In the genomic region with DNA sequence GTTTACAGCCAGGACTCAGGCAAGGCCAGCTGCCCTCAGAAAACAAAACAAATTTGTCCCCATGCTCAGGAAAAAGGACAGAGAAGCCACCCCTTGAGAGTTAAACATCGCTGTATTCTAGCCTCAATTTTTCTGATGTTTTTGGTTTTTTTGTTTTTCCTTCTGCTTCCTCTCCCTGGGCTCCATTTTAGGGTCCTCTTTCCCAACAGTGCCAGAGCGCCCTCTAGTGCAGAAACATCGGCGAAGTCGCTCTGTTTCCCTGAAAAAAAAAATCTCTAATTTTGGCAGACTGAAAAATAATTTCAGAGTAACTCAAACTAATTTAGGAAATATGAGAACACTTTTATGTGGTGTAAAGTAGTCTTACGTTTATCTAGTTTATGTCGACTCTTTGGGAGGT, we compare ENCODE assay signal across 8 mouse cellular contexts. TPM values are rescaled to one million over a fixed set of nuclear protein-coding genes. Genes with fewer than 3 reads are reported as not detected.
DNase-seq lines count a peak whose midpoint lies in the region; TF ChIP-seq lines count a peak whose summit lies in the region.

No protein-coding gene starts in this region.

- TF ChIP-seq POLR2A in MEL (IDR thresholded peaks at IDR 0.05; ENCODE audit: control insufficient read depth in 1 of 2, insufficient read depth in 1 of 2, low read depth in 1 of 2, low read length in 2 of 2, poor library complexity in 1 of 2): no peak

- H3K79me2 ChIP-seq in MEL (ENCODE audit: control insufficient read depth, insufficient read depth, low read length, poor library complexity): no peaks in the 10 kb centered on the region

- no peaks in the 10 kb centered on the region for H3K9me3 ChIP-seq in MEL (replicated peaks; ENCODE audit: insufficient read depth, low read length)

- peaks cover 0 to 3% of the 10 kb centered on the region in 2 experiments; a peak in 3 of 4 replicates for H3K27me3 ChIP-seq in MEL (ENCODE audit: control insufficient read depth in 1 of 2, insufficient read depth in 2 of 2, low read length in 2 of 2)

- no peak overlapping the region for H3K27ac ChIP-seq in MEL (ENCODE audit: control insufficient read depth, low read depth, low read length)

- no peaks in the 10 kb centered on the region for H3K4me1 ChIP-seq in MEL (ENCODE audit: control insufficient read depth in 1 of 2, insufficient read depth in 2 of 2, low read length in 2 of 2)

- H3K36me3 ChIP-seq in MEL (ENCODE audit: control insufficient read depth in 1 of 2, insufficient read depth in 2 of 2, low read length in 2 of 2): no peaks in the 10 kb centered on the region

- peak; percentile 41 to 84 for DNase-seq in adrenal gland, adult (ENCODE audit: inconsistent age in 2 of 2, low spot score in 1 of 2)
- DNase-seq in adrenal gland, adult 8-10 months: no peak
- DNase-seq in MEL (ENCODE audit: low read depth, low spot score): peak; percentile 71
- DNase-seq in cerebellum, adult 9-10 months: peak; percentile 50
- DNase-seq in gastrocnemius, postnatal 4 days (ENCODE audit: low spot score in 2 of 2): peak; percentile 45 to 75
- peak; percentile 85 to 87 for DNase-seq in layer of hippocampus, postnatal 10 days (ENCODE audit: low spot score in 2 of 2)
- DNase-seq in lung, postnatal 36 days: peak; percentile 54
- peak; percentile 25 to 79 for DNase-seq in spleen, postnatal 4 days (ENCODE audit: low spot score in 2 of 2)

- H3K9ac ChIP-seq in MEL (ENCODE audit: control insufficient read depth, low read depth, low read length, poor library complexity, severe bottlenecking): no peak overlapping the region

- TF ChIP-seq CTCF in MEL (IDR thresholded peaks at IDR 0.05 in 2 of 3, conservative IDR thresholded peaks at IDR 0.05 in 1 of 3; ENCODE audit: control insufficient read depth in 1 of 3, insufficient read depth in 1 of 3, low read depth in 2 of 3, low read length in 3 of 3, poor library complexity in 1 of 3, severe bottlenecking in 1 of 3): peak; percentile 66 to 92 (median 90)

- TF ChIP-seq RAD21 in MEL (IDR thresholded peaks at IDR 0.05; ENCODE audit: low read depth, low read length): peak; percentile 90

- H3K4me3 ChIP-seq in MEL (ENCODE audit: control insufficient read depth in 1 of 2, insufficient read depth in 1 of 2, low read depth in 2 of 2, low read length in 2 of 2): 0 out of 4 replicates have a peak overlapping the region, but pooled peaks have one; percentile 10 to 24

- no peak for TF ChIP-seq EP300 in MEL (IDR thresholded peaks at IDR 0.05; ENCODE audit: low read depth in 1 of 2, low read length in 2 of 2)

TF ChIP-seq in MEL, 35 proteins besides CTCF, POLR2A, EP300 and RAD21:
- TF ChIP-seq CHD2 (IDR thresholded peaks at IDR 0.05; ENCODE audit: low read length) (no peak), ZNF384 (IDR thresholded peaks at IDR 0.05; ENCODE audit: low read depth, low read length) (peak; percentile 93), BHLHE40 (IDR thresholded peaks at IDR 0.05; ENCODE audit: borderline replicate concordance, low read depth, low read length) (peak; percentile 23; the same call in 1 of the 2 replicates), ZC3H11A (IDR thresholded peaks at IDR 0.05; ENCODE audit: low read depth, low read length) (peak; percentile 83), POLR2AphosphoS2 (IDR thresholded peaks at IDR 0.05; ENCODE audit: low read length) (no peak), JUND (IDR thresholded peaks at IDR 0.05; ENCODE audit: low read depth, low read length) (no peak), MAFK (IDR thresholded peaks at IDR 0.05; ENCODE audit: borderline replicate concordance, low read depth, low read length) (0 out of 2 replicates have a peak, but pooled peaks have one; percentile 5), TAL1 (IDR thresholded peaks at IDR 0.05; ENCODE audit: low read length) (no peak), GATA1 (IDR thresholded peaks at IDR 0.05; ENCODE audit: low read depth, low read length) (no peak), ZKSCAN1 (IDR thresholded peaks at IDR 0.05; ENCODE audit: low read depth, low read length) (peak; percentile 85), SIN3A (IDR thresholded peaks at IDR 0.05; ENCODE audit: low read length) (peak; percentile 35; the same call in 1 of the 2 replicates), SMC3 (IDR thresholded peaks at IDR 0.05; ENCODE audit: low read depth, low read length) (peak; percentile 85)

RNA-seq across cellular contexts. Expression of a gene that starts 44.7 kb away (rescaled TPM):
- total RNA-seq in adrenal gland, adult 8-10 months (2022): under 1 TPM; 0.10 to 0.52 (median 0.23) TPM
- not detected in 2 replicates for total RNA-seq in MEL (2012; rRNA removed)
- polyA plus RNA-seq in MEL (2012; ENCODE audit: insufficient read depth in 1 of 2, insufficient read length in 2 of 2, low read depth in 1 of 2, low replicate concordance in 2 of 2, missing spikeins in 1 of 2): not detected
- total RNA-seq in gastrocnemius, postnatal 4 days (2021): under 1 TPM; 0.10 to 0.23 TPM
- total RNA-seq in layer of hippocampus, postnatal 10 days (2021): under 1 TPM; 0.58 to 0.87 TPM

RNA-seq across cellular contexts. Expression of a gene that starts 44.8 kb away (rescaled TPM):
- under 1 TPM; 0.21 to 0.40 (median 0.26) TPM for total RNA-seq in adrenal gland, adult 8-10 months (2022)
- total RNA-seq in MEL (2012; rRNA removed): not detected in 2 replicates
- not detected for polyA plus RNA-seq in MEL (2012; ENCODE audit: insufficient read depth in 1 of 2, insufficient read length in 2 of 2, low read depth in 1 of 2, low replicate concordance in 2 of 2, missing spikeins in 1 of 2)
- under 1 TPM in 1 of 2 experiments, not detected in 1; 0.13 TPM for total RNA-seq in gastrocnemius, postnatal 4 days (2021)
- total RNA-seq in layer of hippocampus, postnatal 10 days (2021): under 1 TPM; 0.22 to 0.37 TPM

RNA-seq across cellular contexts. Expression of a gene that starts 52.5 kb away (rescaled TPM):
- total RNA-seq in adrenal gland, adult 8-10 months (2022): 10 to 100 TPM; 46.8 to 54.0 (median 48.8) TPM
- 0.04 TPM in 1 of 2 replicates, not detected in the other for total RNA-seq in MEL (2012; rRNA removed)
- polyA plus RNA-seq in MEL (2012; ENCODE audit: insufficient read depth in 1 of 2, insufficient read length in 2 of 2, low read depth in 1 of 2, low replicate concordance in 2 of 2, missing spikeins in 1 of 2): under 1 TPM in 1 of 2 experiments, not detected in 1; 0.07 TPM
- 10 to 100 TPM; 17.4 to 18.6 TPM for total RNA-seq in gastrocnemius, postnatal 4 days (2021)
- 10 to 100 TPM; 78.8 to 84.6 TPM for total RNA-seq in layer of hippocampus, postnatal 10 days (2021)

Comparison
In these comparisons a context has a peak if more than half of its experiments do, and no peak if none do; other contexts are left out.
1. RNA of a gene that starts 52.5 kb away (total RNA-seq): 78.8 to 84.6 TPM in layer of hippocampus, postnatal 10 days, 46.8 to 54.0 TPM in adrenal gland, adult 8-10 months and 17.4 to 18.6 TPM in gastrocnemius, postnatal 4 days; 0.04 TPM in MEL; every median in the first group is over 10 times any median in the second.